Comparison of ENCODE assay signal across 9 mouse cellular contexts in genomic region chr4:117156372-117156771, GRCm38 (mm10). TPM values are rescaled to one million over a fixed set of nuclear protein-coding genes. Genes with fewer than 3 reads are reported as not detected.
A peak's percentile ranks its signal among the peaks of the same experiment; 100 is the strongest.
DNase-seq lines count a peak whose midpoint lies in the region; ATAC-seq and TF ChIP-seq lines count a peak whose summit lies in the region.
"Had no signal": no experiment of that assay in that cellular context is flagged by ENCODE, and none has a peak within 500 bp of the region (broad histone marks: within the 10 kb centered on the region; RNA-seq: fewer than 3 reads in every experiment).

No protein-coding gene starts in this region.

- no peak for DNase-seq in kidney, postnatal 4 days
- no peak for DNase-seq in embryonic facial prominence, embryonic 10.5 days (ENCODE audit: low spot score)
- no peak for DNase-seq in intestine, embryonic 14.5 days (ENCODE audit: low spot score)
- DNase-seq in urinary bladder, adult 2 months (ENCODE audit: low spot score), result no peak
- no peak for DNase-seq in layer of hippocampus, adult 9-11 months

- H3K4me3 ChIP-seq in kidney, embryonic 15.5 days (replicated peaks), result peak overlapping the region; percentile 96
- H3K4me3 ChIP-seq in embryonic facial prominence, embryonic 10.5 days, result peak overlapping the region; percentile 89
- peak overlapping the region; percentile 68 for H3K4me3 ChIP-seq in intestine, embryonic 14.5 days (ENCODE audit: low read depth, low read length)
- H3K4me3 ChIP-seq in myocyte, result peak overlapping the region; percentile 92

- peaks cover 65% of the 10 kb centered on the region for H3K36me3 ChIP-seq in kidney, embryonic 15.5 days
- peaks cover 70% of the 10 kb centered on the region for H3K36me3 ChIP-seq in embryonic facial prominence, embryonic 10.5 days (replicated peaks)
- peaks cover 64% of the 10 kb centered on the region for H3K36me3 ChIP-seq in intestine, embryonic 14.5 days (ENCODE audit: control insufficient read depth, insufficient read depth, low read length)
- H3K36me3 ChIP-seq in myocyte (ENCODE audit: control insufficient read depth, insufficient read depth), result peaks cover 31% of the 10 kb centered on the region

- peak overlapping the region; percentile 91 for H3ac ChIP-seq in myocyte (ENCODE audit: control insufficient read depth, insufficient read length)

- TF ChIP-seq POLR2A in myocyte (IDR thresholded peaks at IDR 0.05; ENCODE audit: insufficient read length, low read depth), result no peak

- H3K4me2 ChIP-seq in kidney, embryonic 15.5 days, result peak overlapping the region; percentile 80
- peak overlapping the region; percentile 56 for H3K4me2 ChIP-seq in intestine, embryonic 14.5 days (ENCODE audit: low read length)
- peak overlapping the region; percentile 47 for H3K4me2 ChIP-seq in myocyte (ENCODE audit: low read depth)

- peak overlapping the region; percentile 95 for H3K27ac ChIP-seq in kidney, embryonic 15.5 days
- peak overlapping the region; percentile 100 for H3K27ac ChIP-seq in embryonic facial prominence, embryonic 10.5 days (replicated peaks)
- peak overlapping the region; percentile 94; the same call in 1 of the 2 replicates for H3K27ac ChIP-seq in intestine, embryonic 14.5 days (ENCODE audit: low read depth)

- 29% methylated on average over 6 of the region's 6 CpGs for WGBS in kidney, embryonic 15.5 days
- WGBS in embryonic facial prominence, embryonic 10.5 days, result 35% methylated on average over 6 of the region's 6 CpGs
- 26% methylated on average over 6 of the region's 6 CpGs for WGBS in intestine, embryonic 14.5 days

- H3K27me3 ChIP-seq in kidney, embryonic 15.5 days, result no peaks in the 10 kb centered on the region
- no peaks in the 10 kb centered on the region for H3K27me3 ChIP-seq in embryonic facial prominence, embryonic 10.5 days (replicated peaks; ENCODE audit: low read depth, poor library complexity, severe bottlenecking)
- no peaks in the 10 kb centered on the region for H3K27me3 ChIP-seq in intestine, embryonic 14.5 days (replicated peaks; ENCODE audit: control insufficient read depth, insufficient read depth, low read length)
- H3K27me3 ChIP-seq in myocyte (ENCODE audit: control insufficient read depth, insufficient read depth, insufficient read length), result no peaks in the 10 kb centered on the region

- ATAC-seq in kidney, embryonic 15.5 days (replicated peaks; ENCODE audit: low FRiP score), result no peak
- ATAC-seq in intestine, embryonic 14.5 days (replicated peaks; ENCODE audit: low FRiP score, low TSS enrichment, low read depth), result no peak
- ATAC-seq in megakaryocyte-erythroid progenitor cell, adult 5-6 weeks (replicated peaks; ENCODE audit: low FRiP score, low TSS enrichment, poor library complexity, severe bottlenecking), result no peak

- no peaks in the 10 kb centered on the region for H3K9me3 ChIP-seq in kidney, embryonic 15.5 days (replicated peaks)
- H3K9me3 ChIP-seq in embryonic facial prominence, embryonic 10.5 days, result no peaks in the 10 kb centered on the region
- no peaks in the 10 kb centered on the region for H3K9me3 ChIP-seq in intestine, embryonic 14.5 days (ENCODE audit: control insufficient read depth, low read length)

- H3K79me2 ChIP-seq in myocyte (ENCODE audit: control insufficient read depth, insufficient read depth), result peaks cover 36% of the 10 kb centered on the region

- peaks cover 26% of the 10 kb centered on the region for H3K4me1 ChIP-seq in kidney, embryonic 15.5 days
- H3K4me1 ChIP-seq in embryonic facial prominence, embryonic 10.5 days, result peaks cover 23% of the 10 kb centered on the region
- H3K4me1 ChIP-seq in intestine, embryonic 14.5 days (replicated peaks; ENCODE audit: control insufficient read depth, insufficient read depth, low read length), result peaks cover 5% of the 10 kb centered on the region; the same call in 1 of the 2 replicates

- peak overlapping the region; percentile 41; the same call in 1 of the 2 replicates for H3K9ac ChIP-seq in kidney, embryonic 15.5 days
- H3K9ac ChIP-seq in intestine, embryonic 14.5 days (ENCODE audit: low read length), result no peak overlapping the region

TF ChIP-seq in myocyte, 11 proteins besides CTCF, POLR2A, EP300 and RAD21:
- TF ChIP-seq MYOG (IDR thresholded peaks at IDR 0.05; ENCODE audit: control insufficient read depth in 1 of 3, insufficient read depth in 1 of 3, insufficient read length in 2 of 3, low read depth in 2 of 3), result no peak
- no peak for TF ChIP-seq TCF12 (IDR thresholded peaks at IDR 0.05; ENCODE audit: insufficient read depth, poor library complexity, severe bottlenecking)
- TF ChIP-seq USF1 (IDR thresholded peaks at IDR 0.05; ENCODE audit: low read depth), result no peak
- no peak for TF ChIP-seq REST (IDR thresholded peaks at IDR 0.05; ENCODE audit: insufficient read depth, insufficient read length)
- TF ChIP-seq TCF3 (IDR thresholded peaks at IDR 0.05; ENCODE audit: insufficient read length, low read depth), result no peak
- no peak for TF ChIP-seq CEBPB (IDR thresholded peaks at IDR 0.05; ENCODE audit: insufficient read depth, poor library complexity, severe bottlenecking)
- no peak for TF ChIP-seq MYOD1 (IDR thresholded peaks at IDR 0.05; ENCODE audit: control insufficient read depth in 1 of 3, insufficient read length in 2 of 3, low read depth in 2 of 3)
- TF ChIP-seq SRF (IDR thresholded peaks at IDR 0.05; ENCODE audit: control insufficient read depth, insufficient read length, low read depth), result no peak
- no peak for TF ChIP-seq E2F4 (IDR thresholded peaks at IDR 0.05; ENCODE audit: insufficient read depth)
- TF ChIP-seq MAX (IDR thresholded peaks at IDR 0.05; ENCODE audit: low read depth), result no peak

RNA-seq across cellular contexts. Expression of gene Rps8, which starts 0.3 kb away (rescaled TPM):
- 1,027 and 1,077 TPM in 2 replicates for polyA plus RNA-seq in kidney, embryonic 15.5 days (2015; fragmentation: Nextera tagmentation; extraction: Ambion mirVana)
- 897 and 923 TPM in 2 replicates for polyA plus RNA-seq in embryonic facial prominence, embryonic 10.5 days (2016; fragmentation: Nextera tagmentation; extraction: Ambion mirVana)
- polyA plus RNA-seq in intestine, embryonic 14.5 days (2014; fragmentation: Nextera tagmentation; extraction: Ambion mirVana), result 1,373 and 1,522 TPM in 2 replicates
- 3,907 TPM for polyA plus RNA-seq in myocyte (2012; fragmentation: generic; extraction: Trizol)
- 1,373 and 1,379 TPM in 2 replicates for polyA plus RNA-seq in urinary bladder, adult 2 months (2012; rRNA removed)
- 5,319 and 5,634 TPM in 2 replicates for total RNA-seq in megakaryocyte-erythroid progenitor cell, adult 5-6 weeks (2014; fragmentation: Nextera tagmentation)
- 1,767 and 2,088 TPM in 2 replicates for total RNA-seq in megakaryocyte-erythroid progenitor cell, adult 5-6 weeks (2017)

RNA-seq across cellular contexts. Expression of gene Plk3, which starts 22.6 kb away (rescaled TPM):
- polyA plus RNA-seq in kidney, embryonic 15.5 days (2015; fragmentation: Nextera tagmentation; extraction: Ambion mirVana), result 2.9 and 3.5 TPM in 2 replicates
- polyA plus RNA-seq in embryonic facial prominence, embryonic 10.5 days (2016; fragmentation: Nextera tagmentation; extraction: Ambion mirVana), result 7.9 and 15.1 TPM in 2 replicates
- polyA plus RNA-seq in intestine, embryonic 14.5 days (2014; fragmentation: Nextera tagmentation; extraction: Ambion mirVana), result 3.1 and 3.7 TPM in 2 replicates
- 17.4 TPM for polyA plus RNA-seq in myocyte (2012; fragmentation: generic; extraction: Trizol)
- polyA plus RNA-seq in urinary bladder, adult 2 months (2012; rRNA removed), result 12.6 and 15.5 TPM in 2 replicates
- total RNA-seq in megakaryocyte-erythroid progenitor cell, adult 5-6 weeks (2014; fragmentation: Nextera tagmentation), result 0.66 and 1.8 TPM in 2 replicates
- 0.94 and 2.8 TPM in 2 replicates for total RNA-seq in megakaryocyte-erythroid progenitor cell, adult 5-6 weeks (2017)

RNA-seq across cellular contexts. Expression of gene Kif2c, which starts 26.1 kb away (rescaled TPM):
- 75.6 and 76.0 TPM in 2 replicates for polyA plus RNA-seq in kidney, embryonic 15.5 days (2015; fragmentation: Nextera tagmentation; extraction: Ambion mirVana)
- 115 and 119 TPM in 2 replicates for polyA plus RNA-seq in embryonic facial prominence, embryonic 10.5 days (2016; fragmentation: Nextera tagmentation; extraction: Ambion mirVana)
- 53.4 and 59.0 TPM in 2 replicates for polyA plus RNA-seq in intestine, embryonic 14.5 days (2014; fragmentation: Nextera tagmentation; extraction: Ambion mirVana)
- polyA plus RNA-seq in myocyte (2012; fragmentation: generic; extraction: Trizol), result 18.5 TPM
- polyA plus RNA-seq in urinary bladder, adult 2 months (2012; rRNA removed), result 0.89 and 1.0 TPM in 2 replicates
- total RNA-seq in megakaryocyte-erythroid progenitor cell, adult 5-6 weeks (2014; fragmentation: Nextera tagmentation), result 28.1 and 34.2 TPM in 2 replicates
- 28.9 and 29.6 TPM in 2 replicates for total RNA-seq in megakaryocyte-erythroid progenitor cell, adult 5-6 weeks (2017)

RNA-seq across cellular contexts. Expression of gene Tctex1d4, which starts 29.8 kb away (rescaled TPM):
- not detected in 2 replicates for polyA plus RNA-seq in kidney, embryonic 15.5 days (2015; fragmentation: Nextera tagmentation; extraction: Ambion mirVana)
- not detected in 2 replicates for polyA plus RNA-seq in embryonic facial prominence, embryonic 10.5 days (2016; fragmentation: Nextera tagmentation; extraction: Ambion mirVana)
- polyA plus RNA-seq in intestine, embryonic 14.5 days (2014; fragmentation: Nextera tagmentation; extraction: Ambion mirVana), result not detected in 2 replicates
- polyA plus RNA-seq in myocyte (2012; fragmentation: generic; extraction: Trizol), result 0.18 TPM
- polyA plus RNA-seq in urinary bladder, adult 2 months (2012; rRNA removed), result 0.35 and 0.58 TPM in 2 replicates
- total RNA-seq in megakaryocyte-erythroid progenitor cell, adult 5-6 weeks (2014; fragmentation: Nextera tagmentation), result not detected in 2 replicates
- total RNA-seq in megakaryocyte-erythroid progenitor cell, adult 5-6 weeks (2017), result not detected in 2 replicates
- total RNA-seq: neutrophil, adult 5-6 weeks had no signal

RNA-seq across cellular contexts. Expression of gene Btbd19, which starts 30.8 kb away (rescaled TPM):
- polyA plus RNA-seq in kidney, embryonic 15.5 days (2015; fragmentation: Nextera tagmentation; extraction: Ambion mirVana), result 5.2 and 6.6 TPM in 2 replicates
- polyA plus RNA-seq in embryonic facial prominence, embryonic 10.5 days (2016; fragmentation: Nextera tagmentation; extraction: Ambion mirVana), result 3.6 and 4.0 TPM in 2 replicates
- 6.6 and 7.2 TPM in 2 replicates for polyA plus RNA-seq in intestine, embryonic 14.5 days (2014; fragmentation: Nextera tagmentation; extraction: Ambion mirVana)
- polyA plus RNA-seq in myocyte (2012; fragmentation: generic; extraction: Trizol), result 20.2 TPM
- 13.0 and 19.4 TPM in 2 replicates for polyA plus RNA-seq in urinary bladder, adult 2 months (2012; rRNA removed)
- 17.5 and 19.1 TPM in 2 replicates for total RNA-seq in megakaryocyte-erythroid progenitor cell, adult 5-6 weeks (2014; fragmentation: Nextera tagmentation)
- 7.7 and 15.6 TPM in 2 replicates for total RNA-seq in megakaryocyte-erythroid progenitor cell, adult 5-6 weeks (2017)
